Mouse (Mus musculus): ENCODE measurements around the gene Pdf.

DNA sequence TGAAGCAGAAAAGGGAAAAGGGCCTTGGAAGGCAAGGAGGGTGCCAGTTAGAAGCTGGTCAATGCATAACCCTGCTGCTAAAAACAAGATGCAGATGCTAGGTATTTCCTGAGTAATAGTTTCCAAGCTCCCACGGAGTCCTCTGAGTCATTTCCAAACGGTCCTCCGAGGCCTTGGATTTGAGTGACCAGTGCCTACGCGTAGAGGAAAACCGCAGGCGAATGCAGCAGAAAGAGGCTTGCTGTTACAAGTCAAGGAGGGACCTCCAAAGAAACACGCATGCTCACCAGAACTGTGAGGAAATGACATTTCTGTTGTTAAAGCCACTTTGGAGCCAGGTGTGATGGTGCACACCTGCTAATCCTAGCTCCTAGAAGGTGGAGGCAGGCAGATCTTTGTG is 24.9 kb downstream of the Pdf start:
- no peak for TF ChIP-seq USF1 (IDR thresholded peaks at IDR 0.05; ENCODE audit: low read depth, low read length)
- TF ChIP-seq GATA1 (IDR thresholded peaks at IDR 0.05; ENCODE audit: low read depth, low read length), result no peak
- TF ChIP-seq POLR2A (IDR thresholded peaks at IDR 0.05; ENCODE audit: control insufficient read depth in 1 of 2, insufficient read depth in 1 of 2, low read depth in 1 of 2, low read length in 2 of 2, poor library complexity in 1 of 2), result no peak
- no peak for TF ChIP-seq CTCF (IDR thresholded peaks at IDR 0.05 in 2 of 3, conservative IDR thresholded peaks at IDR 0.05 in 1 of 3; ENCODE audit: control insufficient read depth in 1 of 3, insufficient read depth in 1 of 3, low read depth in 2 of 3, low read length in 3 of 3, poor library complexity in 1 of 3, severe bottlenecking in 1 of 3)
- no peak for TF ChIP-seq TBP (IDR thresholded peaks at IDR 0.05; ENCODE audit: low read depth, low read length)
- TF ChIP-seq MEF2A (IDR thresholded peaks at IDR 0.05; ENCODE audit: extremely low read depth, insufficient replicate concordance, low read depth, low read length, poor library complexity, severe bottlenecking), result no peak
- TF ChIP-seq UBTF (IDR thresholded peaks at IDR 0.05; ENCODE audit: borderline replicate concordance, insufficient read depth, low read depth, low read length), result no peak
- no peak for TF ChIP-seq NELFE (IDR thresholded peaks at IDR 0.05; ENCODE audit: low read depth, low read length)
- TF ChIP-seq EP300 (IDR thresholded peaks at IDR 0.05; ENCODE audit: low read depth in 1 of 2, low read length in 2 of 2), result no peak

All from MEL (cell line).